Mouse (Mus musculus): ENCODE measurements at regions not wholly inside any gene's neighbourhood (a gene's known extent, or its start where the extent isn't known, plus 50 kb on each side); places are given as distances from the start of the nearest gene placed in this dataset.

DNA sequence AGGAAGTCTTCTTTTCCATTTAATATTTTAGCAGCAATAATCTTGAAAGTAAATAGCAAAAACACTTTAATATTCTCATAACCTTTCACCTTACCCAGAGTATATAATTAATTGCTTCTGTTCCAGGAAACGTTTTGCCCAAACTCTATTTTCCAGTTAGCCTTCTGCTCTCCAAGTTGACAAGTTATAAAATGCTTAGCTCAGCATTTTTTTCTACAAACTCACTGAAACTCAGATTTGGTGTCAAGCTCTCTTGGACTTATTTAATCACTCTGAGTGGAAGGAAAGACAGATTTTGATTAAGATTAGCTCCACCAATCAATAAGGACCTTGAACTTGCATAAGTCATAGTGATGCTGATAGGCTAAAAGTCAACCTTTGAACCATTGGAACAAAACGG lies 528.8 kb upstream of the Itga1 start:
- Histone ChIP-seq H3K36me3 (replicated peaks in 1 of 2; ENCODE audit: control insufficient read depth in 1 of 2, insufficient read depth in 1 of 2, low read length in 1 of 2) (no peaks in the 10 kb centered on the region), H3K4me2 (ENCODE audit: insufficient read depth, low read depth, poor library complexity, severe bottlenecking) (no peak overlapping the region), H3K4me3 (replicated peaks in 1 of 3; ENCODE audit: low read depth in 2 of 3, low read length in 2 of 3, poor library complexity in 1 of 3) (no peak overlapping the region), H3K79me2 (replicated peaks; ENCODE audit: control insufficient read depth, extremely low read depth, insufficient read depth, poor library complexity, severe bottlenecking) (no peaks in the 10 kb centered on the region), H3K27me3 (replicated peaks) (no peaks in the 10 kb centered on the region), H3K9me3 (replicated peaks; ENCODE audit: low read length) (peaks cover 28% of the 10 kb centered on the region), H3K4me1 (ENCODE audit: control insufficient read depth in 1 of 2, insufficient read depth in 2 of 2) (no peaks in the 10 kb centered on the region), H3K9ac (ENCODE audit: insufficient read depth, low read depth) (no peak overlapping the region), H3K27ac (ENCODE audit: insufficient read depth, low read depth) (no peak overlapping the region)
- TF ChIP-seq CTCF (conservative IDR thresholded peaks at IDR 0.05 in 1 of 2, IDR thresholded peaks at IDR 0.05 in 1 of 2; ENCODE audit: low read depth in 2 of 2, low read length in 2 of 2) (no peak), MAFK (IDR thresholded peaks at IDR 0.05; ENCODE audit: insufficient replicate concordance, low read length) (peak; percentile 96)
- no peak for DNase-seq (ENCODE audit: extremely low read depth)
- dilution Hi-C loops (cut with MboI; ENCODE audit: extremely low pct_ligation_motif_present, extremely low pct_unique_long_range_greater_than_20kb, low sequenced_read_pairs) = no loop called here
- in situ Hi-C loops (cut with MboI; ENCODE audit: low pct_ligation_motif_present, low pct_unique_long_range_greater_than_20kb, low sequenced_read_pairs) = no loop called here

DNA sequence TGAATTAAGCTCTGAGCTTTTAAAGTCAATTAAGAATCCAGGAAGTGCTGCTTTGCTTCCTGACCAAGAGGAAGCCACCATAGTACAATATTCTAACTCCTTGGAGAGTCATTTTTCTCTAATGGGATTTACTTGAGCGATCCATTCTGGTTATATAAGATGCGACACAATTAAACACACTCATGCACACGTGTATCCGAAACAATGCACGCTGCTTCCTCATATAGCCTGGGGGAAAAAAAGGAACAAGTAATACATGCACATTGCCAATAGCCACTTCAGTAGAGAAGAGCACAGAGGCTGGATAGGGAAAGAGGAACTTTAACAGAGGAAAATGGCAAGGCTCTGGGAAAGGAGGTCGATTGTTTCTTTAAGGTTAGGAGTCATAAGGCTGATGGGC lies 511.4 kb upstream of the Itga1 start:
- TF ChIP-seq MAX (IDR thresholded peaks at IDR 0.05; ENCODE audit: low read length) (no peak), JUN (IDR thresholded peaks at IDR 0.05; ENCODE audit: insufficient read depth, low read depth, low read length) (no peak), EP300 (IDR thresholded peaks at IDR 0.05; ENCODE audit: low read length) (no peak), MAZ (IDR thresholded peaks at IDR 0.05; ENCODE audit: low read depth, low read length) (no peak), POLR2AphosphoS2 (IDR thresholded peaks at IDR 0.05; ENCODE audit: low read depth, low read length) (no peak), TCF12 (IDR thresholded peaks at IDR 0.05; ENCODE audit: low read depth, low read length) (no peak), UBTF (IDR thresholded peaks at IDR 0.05; ENCODE audit: low read depth, low read length) (no peak), ZNF384 (IDR thresholded peaks at IDR 0.05; ENCODE audit: low read depth, low read length) (no peak), ZKSCAN1 (IDR thresholded peaks at IDR 0.05; ENCODE audit: borderline replicate concordance, low read depth, low read length) (no peak), TBP (conservative IDR thresholded peaks at IDR 0.05; ENCODE audit: low read depth, low read length) (no peak), MEF2A (IDR thresholded peaks at IDR 0.05; ENCODE audit: borderline replicate concordance, low read depth, low read length) (no peak), RCOR1 (conservative IDR thresholded peaks at IDR 0.05; ENCODE audit: low read depth, low read length) (no peak), MYC (IDR thresholded peaks at IDR 0.05; ENCODE audit: low read depth, low read length) (no peak), E2F4 (IDR thresholded peaks at IDR 0.05; ENCODE audit: insufficient replicate concordance, low read depth, low read length) (no peak), NRF1 (IDR thresholded peaks at IDR 0.05; ENCODE audit: low read depth, low read length) (no peak), CHD2 (IDR thresholded peaks at IDR 0.05; ENCODE audit: low read length) (no peak)
- Histone ChIP-seq H3K27me3 (replicated peaks) (no peaks in the 10 kb centered on the region), H3K4me3 (replicated peaks in 1 of 3; ENCODE audit: low read depth in 2 of 3, low read length in 2 of 3, poor library complexity in 1 of 3) (no peak overlapping the region), H3K9me3 (replicated peaks; ENCODE audit: low read length) (peaks cover 20% of the 10 kb centered on the region), H3K27ac (ENCODE audit: insufficient read depth, low read depth) (no peak overlapping the region), H3K79me2 (replicated peaks; ENCODE audit: control insufficient read depth, extremely low read depth, insufficient read depth, poor library complexity, severe bottlenecking) (no peaks in the 10 kb centered on the region), H3K9ac (ENCODE audit: insufficient read depth, low read depth) (no peak overlapping the region), H3K4me1 (ENCODE audit: control insufficient read depth in 1 of 2, insufficient read depth in 2 of 2) (no peaks in the 10 kb centered on the region), H3K36me3 (replicated peaks in 1 of 2; ENCODE audit: control insufficient read depth in 1 of 2, insufficient read depth in 1 of 2, low read length in 1 of 2) (no peaks in the 10 kb centered on the region), H3K4me2 (ENCODE audit: insufficient read depth, low read depth, poor library complexity, severe bottlenecking) (no peak overlapping the region)
- in situ Hi-C loops (cut with MboI; ENCODE audit: low pct_ligation_motif_present, low pct_unique_long_range_greater_than_20kb, low sequenced_read_pairs) (no loop called here), dilution Hi-C loops (cut with MboI; ENCODE audit: extremely low pct_ligation_motif_present, extremely low pct_unique_long_range_greater_than_20kb, low sequenced_read_pairs) (no loop called here)
- no peak for DNase-seq (ENCODE audit: extremely low read depth)
